Mouse (Mus musculus) heart, adult 2 months (tissue): ENCODE data around the gene Rassf3.

Experiments
- CTCF ChIP-seq: fragments of 200-600 bp; IDR thresholded peaks from 2 replicates; pipeline ENCODE4 v1.8.1; 2022; ENCODE audit warnings: antibody characterized with exemption, mild to moderate bottlenecking, moderate library complexity
- POLR2A ChIP-seq: fragments of 200-500 bp; IDR thresholded peaks from 2 replicates; pipeline ENCODE4 v1.6.1; 2011; ENCODE audit warnings: mild to moderate bottlenecking, low read depth, low read length, control low read depth; ENCODE audit not compliant: insufficient read depth

- TF ChIP-seq CTCF (no peak), POLR2A (no peak)
Observed at GRCm38 (mm10) chr10:121462162-121462881, 13.8 kb downstream of the Rassf3 start.
